Mouse (Mus musculus) midbrain, embryonic 14.5 days (tissue): ENCODE data around the gene Eef1g. TPM values are rescaled to one million over a fixed set of nuclear protein-coding genes. Genes with fewer than 3 reads are reported as not detected.

Source experiments
- ATAC-seq: fragments of 200-750 bp; cut with Nextera tagmentation; 2 replicates; pipeline ENCODE4 v1.8.0; 2017; ENCODE audit warnings: moderate number of reproducible peaks, moderate library complexity; ENCODE audit not compliant: low FRiP score, low TSS enrichment
- DNase-seq: peaks from one replicate; pipeline ENCODE4 v3.0.0-alpha.2; 2015
- H3K27ac ChIP-seq: fragments of 300-500 bp; sonication (generic); replicated peaks from 2 replicates; pipeline ENCODE4 v1.5.1; 2014; ENCODE audit warnings: mild to moderate bottlenecking, low read depth, low read length, moderate library complexity
- H3K27me3 ChIP-seq: fragments of 300-500 bp; sonication (generic); 2 replicates; pipeline ENCODE4 v1.6.1; 2014; ENCODE audit warnings: low read length, control low read depth, mixed read lengths; ENCODE audit not compliant: control insufficient read depth, insufficient read depth
- H3K36me3 ChIP-seq: fragments of 300-500 bp; sonication (generic); 2 replicates; pipeline ENCODE4 v1.6.1; 2014; ENCODE audit warnings: low read length, control low read depth; ENCODE audit not compliant: control insufficient read depth, insufficient read depth
- H3K4me1 ChIP-seq: fragments of 300-500 bp; sonication (generic); 2 replicates; pipeline ENCODE4 v1.6.1; 2014; ENCODE audit warnings: mild to moderate bottlenecking, antibody characterized with exemption, low read length, control low read depth; ENCODE audit not compliant: control insufficient read depth, insufficient read depth
- H3K4me2 ChIP-seq: fragments of 300-500 bp; sonication (generic); 2 replicates; pipeline ENCODE4 v1.6.1; 2014; ENCODE audit warnings: mild to moderate bottlenecking, low read length, moderate library complexity
- H3K4me3 ChIP-seq: fragments of 300-500 bp; sonication (generic); replicated peaks from 2 replicates; pipeline ENCODE4 v1.5.1; 2014; ENCODE audit warnings: low read depth, low read length
- H3K9ac ChIP-seq: fragments of 300-500 bp; sonication (generic); replicated peaks from 2 replicates; pipeline ENCODE4 v1.6.1; 2014; ENCODE audit warnings: mild to moderate bottlenecking, low read length, moderate library complexity
- H3K9me3 ChIP-seq: fragments of 300-500 bp; sonication (generic); 2 replicates; pipeline ENCODE4 v1.6.1; 2016; ENCODE audit warnings: low read length, control low read depth, mixed read lengths; ENCODE audit not compliant: control insufficient read depth
- WGBS: fragments of 180-500 bp; shearing (Covaris S2); extraction: QIAGEN DNeasy Blood & Tissue Kit; methylation state at CpG from one replicate; pipeline ENCODE4 v1.1.7; 2014; 5-methylcytosine and 5-hydroxymethylcytosine counted together
- polyA plus RNA-seq: library from polyadenylated mRNA; unstranded; fragments of >200 nt; fragmentation: Nextera tagmentation; extraction: Ambion mirVana; gene quantifications from 2 replicates; pipeline ENCODE4 v1.2.1, GENCODE M21; 2014

Eef1g gene
- polyA plus RNA-seq, 1 experiment from 2014 or later, result 308 TPM

DNA sequence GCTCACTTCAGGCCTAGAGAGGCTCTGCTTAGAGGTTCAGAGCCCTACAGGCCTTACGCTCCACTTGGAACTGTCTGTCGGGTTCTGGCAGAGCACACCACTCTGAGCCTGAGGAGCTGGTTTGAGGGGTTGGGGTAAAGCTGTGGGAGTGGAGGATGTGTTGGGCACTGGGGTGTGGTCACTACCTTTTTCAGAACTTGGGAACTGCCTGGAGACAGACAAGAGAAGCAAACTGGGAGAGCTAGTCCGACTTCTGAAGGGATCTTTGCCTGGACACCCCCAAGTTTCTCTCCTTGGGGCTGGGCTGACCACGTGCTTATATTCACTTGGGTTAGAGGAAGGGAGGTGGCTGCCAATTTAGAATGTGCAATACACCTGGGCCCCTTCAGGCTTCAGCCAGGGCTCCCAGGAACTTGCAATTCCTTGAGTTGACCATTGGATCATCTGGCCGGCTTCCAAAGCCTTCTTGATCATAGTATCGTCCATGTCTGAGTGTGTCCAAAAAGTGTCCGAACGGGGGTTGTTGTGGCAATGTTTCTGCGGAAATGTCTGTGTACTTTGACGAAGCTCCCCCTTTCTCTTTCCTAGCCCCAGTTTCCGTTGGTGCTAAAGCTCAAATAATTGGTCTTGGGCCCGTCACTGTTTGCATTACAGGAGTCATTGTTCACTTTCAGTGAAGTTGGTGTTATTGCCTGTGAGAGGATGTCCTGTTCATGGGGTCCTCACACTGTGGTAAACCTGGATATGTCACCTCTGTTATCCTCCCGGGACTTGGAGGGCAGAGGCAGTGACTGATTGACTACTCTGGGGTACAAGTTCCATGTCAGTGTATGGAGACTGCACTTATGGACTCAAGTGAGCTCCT lies 25.3 kb downstream of the Eef1g start:
- H3K27ac ChIP-seq, result no peak overlapping the region
- H3K9me3 ChIP-seq, result no peaks in the 10 kb centered on the region
- no peak for ATAC-seq
- H3K4me3 ChIP-seq, result no peak overlapping the region
- H3K9ac ChIP-seq, result no peak overlapping the region
- DNase-seq, result no peak
- H3K4me2 ChIP-seq, result no peak overlapping the region
- H3K36me3 ChIP-seq, result no peaks in the 10 kb centered on the region
- peaks cover 40% of the 10 kb centered on the region for H3K27me3 ChIP-seq
- WGBS, result 86% methylated on average over 13 of the region's 13 CpGs
- H3K4me1 ChIP-seq, result peaks cover 18% of the 10 kb centered on the region; the same call in 1 of the 2 replicates

DNA sequence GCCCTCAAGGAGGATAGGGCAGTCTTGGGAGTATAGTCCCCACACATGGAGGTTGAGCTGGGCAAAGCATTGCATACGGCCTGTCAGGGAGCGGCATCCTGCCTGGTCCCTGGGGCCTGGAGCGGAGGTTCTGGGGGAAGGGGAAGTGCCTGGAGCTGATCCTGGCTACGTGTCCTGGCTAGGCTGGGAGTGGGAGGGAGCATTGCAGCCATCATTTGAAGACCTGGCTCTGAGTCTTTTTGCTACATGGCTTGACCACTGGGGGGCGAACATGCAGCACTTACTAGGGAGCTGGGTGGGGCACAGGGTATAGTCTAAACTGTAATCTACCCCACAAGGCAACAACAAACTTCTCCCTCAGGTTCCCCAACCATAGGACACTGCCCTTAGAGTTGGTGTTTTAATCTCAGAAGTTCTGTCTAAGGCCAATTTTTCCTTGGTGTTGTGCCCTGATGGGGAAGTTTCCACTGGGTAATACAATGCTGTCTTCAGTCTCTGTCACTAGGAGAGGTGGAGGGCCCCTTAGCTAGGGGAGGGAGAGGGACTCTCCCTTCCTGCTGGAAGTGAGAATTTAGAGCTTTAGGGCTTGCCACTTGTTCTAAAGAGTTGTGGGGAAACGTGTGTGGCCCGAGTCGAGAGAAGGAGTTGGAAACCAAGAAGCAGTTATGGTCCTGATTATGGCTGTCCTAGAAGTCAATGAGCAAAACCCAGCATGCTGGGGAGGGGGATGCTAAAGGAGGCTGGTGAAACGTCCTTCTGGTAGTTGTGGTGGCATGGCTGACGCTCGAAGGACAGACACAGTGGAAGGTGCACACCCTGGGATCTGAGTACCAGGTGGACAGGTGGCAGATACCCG lies 26.2 kb downstream of the Eef1g start:
- H3K27ac ChIP-seq, result no peak overlapping the region
- DNase-seq, result peak; percentile 73
- H3K4me1 ChIP-seq, result peaks cover 18% of the 10 kb centered on the region; the same call in 1 of the 2 replicates
- 36% methylated on average over 12 of the region's 12 CpGs for WGBS
- H3K4me3 ChIP-seq, result no peak overlapping the region
- H3K27me3 ChIP-seq, result peaks cover 34% of the 10 kb centered on the region
- no peaks in the 10 kb centered on the region for H3K9me3 ChIP-seq
- H3K4me2 ChIP-seq, result no peak overlapping the region
- ATAC-seq, result no peak
- no peaks in the 10 kb centered on the region for H3K36me3 ChIP-seq
- no peak overlapping the region for H3K9ac ChIP-seq

DNA sequence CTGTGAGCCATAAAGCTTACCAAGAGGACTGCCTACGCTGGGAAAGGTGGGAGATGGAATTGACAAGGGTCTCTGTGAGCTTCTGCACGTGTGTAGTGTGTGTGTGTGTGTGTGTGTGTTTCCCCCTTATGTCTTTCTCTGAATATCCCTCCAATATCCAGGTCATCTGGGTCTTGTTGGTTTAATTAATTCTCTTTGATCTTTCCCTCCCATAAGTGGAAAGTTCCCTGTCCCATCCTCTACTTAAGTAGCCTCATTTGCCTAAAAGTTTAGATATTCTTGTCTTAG lies 26.7 kb downstream of the Eef1g start:
- ATAC-seq, result no peak
- Histone ChIP-seq H3K27me3 (peaks cover 28% of the 10 kb centered on the region), H3K4me1 (peaks cover 18% of the 10 kb centered on the region; the same call in 1 of the 2 replicates), H3K9me3 (no peaks in the 10 kb centered on the region), H3K4me2 (no peak overlapping the region), H3K27ac (no peak overlapping the region), H3K4me3 (no peak overlapping the region), H3K36me3 (no peaks in the 10 kb centered on the region), H3K9ac (no peak overlapping the region)
- no peak for DNase-seq
- 39% methylated on average over 2 of the region's 2 CpGs for WGBS

DNA sequence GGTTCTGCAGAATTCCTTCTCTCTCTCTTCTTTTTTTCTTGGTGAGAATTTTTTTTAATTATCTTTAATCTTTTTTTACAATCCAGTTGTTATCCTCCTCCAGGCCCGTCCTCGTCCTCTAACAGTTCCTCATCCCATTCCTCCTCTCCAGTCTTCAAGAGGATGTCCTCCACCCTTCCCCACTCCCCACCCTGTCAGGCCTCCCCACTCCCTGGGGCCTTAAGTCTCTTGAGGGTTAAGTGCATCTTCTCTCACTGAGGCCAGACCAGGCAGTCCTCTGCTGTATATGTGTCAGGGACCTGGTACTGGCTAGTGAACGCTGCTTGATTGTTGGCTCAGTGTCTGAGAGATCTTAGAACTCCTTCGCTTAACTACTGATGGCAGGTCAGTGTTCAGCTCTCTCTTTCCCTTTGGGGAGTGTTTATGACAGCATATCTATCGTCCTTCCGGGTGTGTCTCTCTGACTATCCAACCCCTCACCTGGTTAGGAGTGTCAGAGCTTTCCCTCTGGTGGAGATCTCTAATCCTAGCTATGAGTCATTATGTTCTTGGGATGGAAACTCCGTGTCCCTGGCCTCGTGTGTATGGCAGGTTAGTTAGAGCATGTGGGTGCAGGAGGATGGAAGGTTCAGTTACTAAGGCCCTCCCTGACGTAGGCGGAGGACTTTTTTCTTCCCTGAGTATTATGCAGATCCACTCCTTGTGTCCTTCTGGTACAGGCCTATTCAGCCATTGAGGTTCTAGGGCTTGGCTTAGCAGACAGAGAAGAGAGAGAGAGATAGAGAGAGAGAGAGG lies 28.2 kb downstream of the Eef1g start:
- no peak overlapping the region for H3K4me3 ChIP-seq
- ATAC-seq, result no peak
- no peaks in the 10 kb centered on the region for H3K9me3 ChIP-seq
- peaks cover 8% of the 10 kb centered on the region; the same call in 1 of the 2 replicates for H3K4me1 ChIP-seq
- H3K27ac ChIP-seq, result no peak overlapping the region
- 77% methylated on average over 10 of the region's 10 CpGs for WGBS
- 0 out of 2 replicates have a peak, but pooled peaks cover 14% of the 10 kb centered on the region for H3K27me3 ChIP-seq
- H3K9ac ChIP-seq, result no peak overlapping the region
- H3K36me3 ChIP-seq, result no peaks in the 10 kb centered on the region
- no peak overlapping the region for H3K4me2 ChIP-seq
- no peak for DNase-seq

DNA sequence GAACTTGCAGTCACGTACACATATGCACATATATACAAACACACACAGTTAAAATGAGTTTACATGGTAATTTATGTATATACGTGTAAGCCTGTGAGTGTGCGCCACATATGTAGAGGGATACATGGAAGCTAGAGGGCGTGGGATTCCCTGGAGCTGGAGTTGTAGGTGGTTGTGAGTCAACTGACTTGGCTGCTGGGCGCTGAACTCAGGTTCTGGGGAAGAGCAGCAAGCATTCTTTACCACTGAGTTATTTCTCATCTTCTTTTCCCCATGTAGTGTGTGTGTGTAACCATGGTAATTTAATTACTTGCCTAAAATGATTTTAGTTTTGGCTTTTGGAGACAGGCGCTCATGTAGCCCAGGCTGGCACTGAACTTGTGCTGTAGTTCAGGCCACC lies 29.8 kb downstream of the Eef1g start:
- Histone ChIP-seq H3K4me1 (no peaks in the 10 kb centered on the region), H3K36me3 (no peaks in the 10 kb centered on the region), H3K9me3 (no peaks in the 10 kb centered on the region), H3K27ac (no peak overlapping the region), H3K4me2 (no peak overlapping the region), H3K4me3 (no peak overlapping the region), H3K9ac (no peak overlapping the region), H3K27me3 (no peaks in the 10 kb centered on the region)
- WGBS, result 88% methylated on average over 6 of the region's 6 CpGs
- ATAC-seq (no peak), DNase-seq (no peak)

DNA sequence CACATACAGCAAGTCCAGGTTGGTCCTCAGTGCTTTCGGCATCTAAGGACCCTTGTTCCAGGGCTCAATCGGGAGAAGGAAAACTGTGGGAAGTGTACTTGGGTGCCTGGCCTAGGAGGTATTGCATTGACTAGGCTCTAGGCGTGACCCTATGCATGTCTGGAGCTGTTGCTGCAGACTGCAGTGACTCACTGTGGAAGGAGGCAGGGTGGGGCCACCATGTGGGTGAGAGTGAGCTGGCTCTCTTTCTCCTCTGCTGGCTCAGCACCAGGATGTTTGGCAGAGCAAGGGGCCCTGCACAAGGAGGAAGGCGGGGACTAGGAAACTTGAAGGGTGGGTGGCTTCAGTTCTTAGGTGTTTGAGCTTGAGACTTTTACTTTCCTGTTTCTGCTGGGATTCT lies 30.7 kb downstream of the Eef1g start:
- Histone ChIP-seq H3K9ac (no peak overlapping the region), H3K36me3 (no peaks in the 10 kb centered on the region), H3K9me3 (no peaks in the 10 kb centered on the region), H3K4me1 (no peaks in the 10 kb centered on the region), H3K4me3 (no peak overlapping the region), H3K27ac (no peak overlapping the region), H3K27me3 (no peaks in the 10 kb centered on the region), H3K4me2 (no peak overlapping the region)
- WGBS, result 79% methylated on average over 4 of the region's 4 CpGs
- no peak for ATAC-seq
- peak; percentile 42 for DNase-seq

DNA sequence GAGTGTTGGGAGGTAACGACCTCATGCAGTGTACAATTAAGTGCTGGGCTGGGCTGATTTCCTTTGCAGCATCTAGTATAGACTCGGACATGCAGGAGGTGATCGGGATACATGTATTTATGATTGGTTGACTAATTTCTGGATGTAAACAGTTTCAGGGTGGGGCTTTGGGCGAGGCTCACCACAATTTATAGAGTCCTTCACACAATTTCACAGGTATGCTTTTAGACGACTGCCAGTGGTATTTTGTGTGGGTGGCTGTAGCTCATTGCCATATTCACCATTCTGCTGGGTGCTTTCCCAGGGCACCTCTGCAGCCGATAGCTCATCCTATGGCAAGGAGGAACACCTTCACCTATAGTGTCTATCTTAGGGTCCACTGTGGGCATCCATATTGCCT lies 31.7 kb downstream of the Eef1g start:
- ATAC-seq, result no peak
- Histone ChIP-seq H3K27me3 (no peaks in the 10 kb centered on the region), H3K4me2 (no peak overlapping the region), H3K36me3 (no peaks in the 10 kb centered on the region), H3K27ac (no peak overlapping the region), H3K9ac (no peak overlapping the region), H3K4me3 (no peak overlapping the region), H3K9me3 (no peaks in the 10 kb centered on the region), H3K4me1 (no peaks in the 10 kb centered on the region)
- WGBS, result 91% methylated on average over 6 of the region's 6 CpGs
- DNase-seq, result no peak

DNA sequence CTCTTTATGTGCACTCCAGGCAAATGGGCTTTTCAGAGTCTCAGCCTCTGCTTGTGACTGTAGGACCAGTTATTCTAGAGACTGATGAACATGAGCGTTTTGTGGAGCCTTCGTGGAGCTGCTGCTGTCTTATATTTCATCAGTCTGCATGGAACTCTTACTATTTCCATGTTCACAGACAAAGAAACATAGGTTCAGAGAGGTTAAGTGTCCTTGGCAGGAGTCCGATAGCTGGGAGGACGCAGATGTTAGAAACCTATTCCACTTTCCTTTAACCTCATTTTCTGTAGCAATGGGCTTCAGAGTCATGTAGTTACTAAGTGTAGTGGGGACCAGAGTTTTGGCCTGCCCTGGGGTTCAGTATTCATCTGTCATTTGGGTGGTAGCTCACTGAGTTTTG lies 32.4 kb downstream of the Eef1g start:
- Histone ChIP-seq H3K4me1 (no peaks in the 10 kb centered on the region), H3K4me2 (no peak overlapping the region), H3K27ac (no peak overlapping the region), H3K27me3 (no peaks in the 10 kb centered on the region), H3K9ac (no peak overlapping the region), H3K9me3 (no peaks in the 10 kb centered on the region), H3K4me3 (no peak overlapping the region), H3K36me3 (no peaks in the 10 kb centered on the region)
- WGBS, result 95% methylated on average over 4 of the region's 4 CpGs
- DNase-seq, result no peak
- no peak for ATAC-seq
